Mouse (Mus musculus): ENCODE results near the gene Pdzd2.

- TF ChIP-seq CTCF (IDR thresholded peaks at IDR 0.05; ENCODE audit: low read depth) (no peak), EP300 (IDR thresholded peaks at IDR 0.05; ENCODE audit: low read depth) (no peak)
Observed at GRCm38 (mm10) chr15:12718819-12719218, 20.9 kb downstream of the Pdzd2 start.
